Mouse (Mus musculus): ENCODE measurements around the gene Hibadh. TPM values are rescaled to one million over a fixed set of nuclear protein-coding genes. Genes with fewer than 3 reads are reported as not detected.

The Hibadh gene
- polyA plus RNA-seq, 1 experiment = 0.50 TPM

DNA sequence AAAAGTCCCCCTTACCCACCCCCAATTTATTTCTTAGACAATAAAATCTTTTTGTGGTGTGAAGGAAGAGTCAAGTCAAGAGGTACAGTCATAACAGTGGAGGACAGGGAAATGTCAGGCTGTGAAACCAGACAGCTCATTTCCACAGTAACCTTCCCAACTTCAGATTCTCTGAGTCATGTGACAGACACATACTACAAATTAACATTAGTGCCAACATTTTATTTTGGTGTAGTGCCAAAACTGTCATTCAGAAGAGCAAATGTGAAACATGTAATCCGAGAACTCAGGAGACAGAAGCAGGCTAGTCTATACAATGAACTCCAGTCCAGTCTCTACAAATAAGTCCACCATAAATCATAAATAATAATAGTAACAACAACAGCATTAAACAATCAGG lies 45.4 kb downstream of the Hibadh start:
- Histone ChIP-seq H3K4me3 (replicated peaks) (no peak overlapping the region), H3K9me3 (ENCODE audit: control insufficient read depth, low read length) (no peaks in the 10 kb centered on the region), H3K36me3 (ENCODE audit: control insufficient read depth) (no peaks in the 10 kb centered on the region), H3K27me3 (ENCODE audit: control insufficient read depth) (no peaks in the 10 kb centered on the region), H3K4me1 (ENCODE audit: control insufficient read depth) (no peaks in the 10 kb centered on the region)
- TF ChIP-seq TAL1 (IDR thresholded peaks at IDR 0.05; ENCODE audit: low read length) (no peak), GATA1 (IDR thresholded peaks at IDR 0.05; ENCODE audit: low read length) (no peak)

DNA sequence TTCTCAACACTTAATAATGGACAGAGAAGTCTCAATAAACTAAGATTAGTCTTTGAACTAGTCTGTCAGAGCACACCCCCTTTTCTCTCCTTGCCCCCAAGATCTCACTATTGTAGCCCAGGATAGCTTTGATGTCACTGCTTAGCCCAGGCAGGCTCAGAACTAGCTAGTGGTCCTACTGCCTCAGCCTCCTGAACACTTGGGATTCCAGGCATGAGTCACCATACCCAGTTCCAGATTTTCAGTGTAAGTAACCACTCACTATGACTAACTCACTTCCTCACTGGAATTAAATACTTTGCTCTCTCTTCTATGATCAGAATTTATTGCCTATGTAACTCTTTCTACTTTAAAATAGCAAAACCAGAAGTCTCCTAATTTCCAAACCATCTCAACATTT lies 53.6 kb downstream of the Hibadh start:
- H3K36me3 ChIP-seq (ENCODE audit: control insufficient read depth) = peaks cover 4% of the 10 kb centered on the region; the same call in 1 of the 2 replicates
- no peak overlapping the region for H3K4me3 ChIP-seq (replicated peaks)
- H3K9me3 ChIP-seq (ENCODE audit: control insufficient read depth, low read length) = no peaks in the 10 kb centered on the region
- no peaks in the 10 kb centered on the region for H3K4me1 ChIP-seq (ENCODE audit: control insufficient read depth)
- no peaks in the 10 kb centered on the region for H3K27me3 ChIP-seq (ENCODE audit: control insufficient read depth)
- no peak for TF ChIP-seq TAL1 (IDR thresholded peaks at IDR 0.05; ENCODE audit: low read length)
- TF ChIP-seq GATA1 (IDR thresholded peaks at IDR 0.05; ENCODE audit: low read length) = no peak

DNA sequence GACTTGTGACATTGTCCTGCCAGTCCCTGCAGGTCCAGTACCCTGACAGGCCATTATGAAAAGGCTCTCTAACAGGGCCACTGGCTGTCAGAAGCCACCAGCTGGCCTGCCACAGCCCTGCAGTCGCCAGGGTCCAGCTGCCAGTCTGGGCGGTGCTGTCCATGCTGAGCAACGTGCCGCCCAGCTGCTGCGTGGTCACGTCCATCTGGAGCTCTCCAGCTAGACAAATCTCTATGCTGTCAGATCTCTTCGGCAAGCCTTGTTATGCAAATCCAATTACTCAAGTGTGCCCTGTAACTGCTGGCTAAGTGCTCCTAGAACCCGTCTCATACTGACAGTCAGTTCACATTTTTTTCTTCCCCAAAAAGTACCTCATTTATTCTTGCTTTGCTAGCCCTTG lies 55.8 kb downstream of the Hibadh start:
- H3K36me3 ChIP-seq (ENCODE audit: control insufficient read depth) = peaks cover 4% of the 10 kb centered on the region; the same call in 1 of the 2 replicates
- H3K4me1 ChIP-seq (ENCODE audit: control insufficient read depth) = no peaks in the 10 kb centered on the region
- no peaks in the 10 kb centered on the region for H3K27me3 ChIP-seq (ENCODE audit: control insufficient read depth)
- no peaks in the 10 kb centered on the region for H3K9me3 ChIP-seq (ENCODE audit: control insufficient read depth, low read length)
- TF ChIP-seq TAL1 (IDR thresholded peaks at IDR 0.05; ENCODE audit: low read length) (no peak), GATA1 (IDR thresholded peaks at IDR 0.05; ENCODE audit: low read length) (no peak)
- no peak overlapping the region for H3K4me3 ChIP-seq (replicated peaks)

DNA sequence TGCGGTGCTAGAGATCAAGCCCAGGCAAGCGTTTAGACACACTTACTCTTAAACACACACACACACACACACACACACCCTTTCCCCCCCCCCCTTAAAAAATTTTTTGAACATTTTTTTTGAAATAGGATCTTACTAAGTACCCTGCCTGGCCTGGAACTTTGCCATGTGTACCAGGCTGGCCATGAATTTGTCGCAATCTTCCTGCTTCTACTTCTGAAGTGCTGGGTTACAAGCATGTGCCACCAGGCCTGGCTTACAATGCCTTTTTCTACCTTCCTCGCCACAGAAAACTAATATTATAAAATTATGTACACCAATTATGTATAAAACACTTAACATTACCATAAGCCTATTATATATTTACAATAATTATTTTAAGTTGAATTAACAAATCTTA lies 59.1 kb downstream of the Hibadh start:
- Histone ChIP-seq H3K4me3 (replicated peaks) (no peak overlapping the region), H3K27me3 (ENCODE audit: control insufficient read depth) (no peaks in the 10 kb centered on the region), H3K4me1 (ENCODE audit: control insufficient read depth) (no peaks in the 10 kb centered on the region), H3K9me3 (ENCODE audit: control insufficient read depth, low read length) (no peaks in the 10 kb centered on the region), H3K36me3 (ENCODE audit: control insufficient read depth) (no peaks in the 10 kb centered on the region; the same call in 1 of the 2 replicates)
- no peak for TF ChIP-seq TAL1 (IDR thresholded peaks at IDR 0.05; ENCODE audit: low read length)
- TF ChIP-seq GATA1 (IDR thresholded peaks at IDR 0.05; ENCODE audit: low read length) = no peak

DNA sequence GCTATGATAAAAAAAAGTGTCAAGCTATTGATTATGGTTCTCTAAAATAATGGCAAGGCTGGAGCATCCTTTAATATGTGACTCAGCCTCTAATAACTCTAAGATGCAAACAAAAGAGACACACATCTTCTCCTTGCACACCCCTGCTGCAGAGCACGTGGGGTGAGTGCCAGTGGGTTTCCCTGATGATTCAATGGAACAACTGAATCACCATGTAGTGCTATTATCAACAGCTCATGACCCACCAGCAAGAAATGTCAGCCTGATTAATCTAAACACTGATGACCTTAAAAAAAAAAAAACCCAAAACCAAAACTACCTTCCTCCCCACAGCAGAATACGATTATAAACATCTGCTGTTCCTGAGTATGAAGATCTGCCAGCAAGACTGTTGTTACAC lies 61.9 kb downstream of the Hibadh start:
- Histone ChIP-seq H3K36me3 (ENCODE audit: control insufficient read depth) (no peaks in the 10 kb centered on the region; the same call in 1 of the 2 replicates), H3K4me3 (replicated peaks) (no peak overlapping the region), H3K4me1 (ENCODE audit: control insufficient read depth) (no peaks in the 10 kb centered on the region), H3K9me3 (ENCODE audit: control insufficient read depth, low read length) (no peaks in the 10 kb centered on the region), H3K27me3 (ENCODE audit: control insufficient read depth) (no peaks in the 10 kb centered on the region)
- no peak for TF ChIP-seq GATA1 (IDR thresholded peaks at IDR 0.05; ENCODE audit: low read length)
- no peak for TF ChIP-seq TAL1 (IDR thresholded peaks at IDR 0.05; ENCODE audit: low read length)

DNA sequence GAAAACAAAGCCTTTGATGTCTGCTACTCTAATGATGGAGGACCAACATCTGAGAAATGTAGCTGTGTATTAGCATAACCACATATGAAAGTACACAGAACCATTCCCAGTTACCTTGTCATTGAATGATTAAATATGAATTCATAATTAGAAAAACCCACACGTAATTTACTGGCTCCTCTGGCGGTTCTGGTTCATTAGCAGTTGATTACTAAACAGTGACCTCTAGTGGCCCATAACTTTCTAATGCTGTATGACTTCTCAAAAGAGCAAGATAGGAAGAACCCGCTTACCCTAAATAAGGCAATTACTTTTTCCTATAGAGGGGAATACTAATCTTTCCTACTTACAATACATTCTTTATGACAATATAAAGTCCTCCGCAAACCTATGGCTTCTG lies 62.9 kb downstream of the Hibadh start:
- Histone ChIP-seq H3K4me1 (ENCODE audit: control insufficient read depth) (no peaks in the 10 kb centered on the region), H3K27me3 (ENCODE audit: control insufficient read depth) (no peaks in the 10 kb centered on the region), H3K36me3 (ENCODE audit: control insufficient read depth) (no peaks in the 10 kb centered on the region; the same call in 1 of the 2 replicates), H3K4me3 (replicated peaks) (no peak overlapping the region), H3K9me3 (ENCODE audit: control insufficient read depth, low read length) (no peaks in the 10 kb centered on the region)
- TF ChIP-seq TAL1 (IDR thresholded peaks at IDR 0.05; ENCODE audit: low read length) (no peak), GATA1 (IDR thresholded peaks at IDR 0.05; ENCODE audit: low read length) (no peak)

DNA sequence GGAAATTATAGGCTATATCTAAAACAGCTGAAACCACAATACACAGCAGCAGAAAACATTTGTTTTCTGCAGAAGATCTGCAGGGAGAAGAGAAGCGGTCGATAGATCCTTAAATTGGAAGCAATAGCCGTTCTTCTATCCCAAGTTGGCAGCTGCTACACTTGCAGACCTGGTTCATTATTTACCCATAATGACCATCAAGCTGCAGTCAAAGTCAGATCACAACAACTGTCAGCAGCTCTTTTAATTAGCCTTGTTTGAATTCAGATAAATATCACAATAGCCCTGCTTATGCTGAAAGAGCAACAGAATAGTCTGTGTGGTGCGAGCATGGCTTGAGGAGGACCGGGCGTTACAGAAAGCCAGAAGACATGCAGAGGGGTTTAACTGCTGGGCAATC lies 71.5 kb downstream of the Hibadh start:
- no peak overlapping the region for H3K4me3 ChIP-seq (replicated peaks)
- TF ChIP-seq GATA1 (IDR thresholded peaks at IDR 0.05; ENCODE audit: low read length) = no peak
- TF ChIP-seq TAL1 (IDR thresholded peaks at IDR 0.05; ENCODE audit: low read length) = no peak
- H3K27me3 ChIP-seq (ENCODE audit: control insufficient read depth) = no peaks in the 10 kb centered on the region
- H3K9me3 ChIP-seq (ENCODE audit: control insufficient read depth, low read length) = no peaks in the 10 kb centered on the region
- peaks cover 6% of the 10 kb centered on the region for H3K4me1 ChIP-seq (ENCODE audit: control insufficient read depth)
- H3K36me3 ChIP-seq (ENCODE audit: control insufficient read depth) = no peaks in the 10 kb centered on the region; the same call in 1 of the 2 replicates

DNA sequence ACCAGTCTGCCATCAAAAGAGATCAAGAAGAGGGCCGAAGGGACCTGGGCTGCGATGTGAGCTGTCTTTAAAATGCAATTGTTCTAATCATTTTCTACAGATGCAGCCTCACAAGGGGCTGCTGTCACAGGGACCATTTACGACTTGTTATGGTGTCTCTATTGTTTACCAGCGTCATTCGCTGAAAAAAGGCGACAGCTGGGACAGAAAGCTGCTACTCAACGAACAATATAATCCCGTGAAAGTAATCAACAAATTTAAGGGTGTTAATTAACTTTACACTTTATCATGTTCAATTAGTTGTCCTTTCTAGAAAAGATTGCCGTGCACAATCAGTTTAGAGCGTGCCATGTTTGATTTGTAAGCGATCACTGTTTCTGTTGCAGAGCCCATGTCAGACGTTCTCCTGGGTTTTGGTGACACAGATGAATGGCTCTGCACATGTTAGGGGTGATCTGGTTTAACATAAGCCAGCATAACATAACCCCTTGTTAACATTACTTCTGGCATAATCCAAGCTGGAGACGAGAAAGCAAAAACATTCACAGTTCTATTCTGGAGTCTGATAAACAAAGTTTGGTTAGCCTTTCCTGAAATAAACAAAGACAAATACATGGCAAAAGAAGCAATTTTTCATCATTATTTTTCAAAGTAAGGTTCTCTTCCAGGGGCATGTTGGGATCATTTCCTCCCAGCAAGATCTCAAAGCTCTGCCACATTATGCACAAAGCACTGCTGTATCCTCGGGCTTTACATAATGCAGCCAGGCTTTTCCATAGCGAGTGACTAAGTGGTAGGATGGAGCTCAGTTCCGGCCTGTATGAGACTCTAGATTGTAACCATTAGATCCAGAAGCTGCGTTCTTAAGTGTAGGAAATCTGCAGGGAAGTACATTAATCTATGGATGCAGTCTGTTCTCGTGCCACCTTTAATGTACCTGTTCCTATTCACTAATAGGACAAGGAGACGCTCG lies 72.6 kb downstream of the Hibadh start:
- no peak overlapping the region for H3K4me3 ChIP-seq (replicated peaks)
- no peaks in the 10 kb centered on the region for H3K9me3 ChIP-seq (ENCODE audit: control insufficient read depth, low read length)
- TF ChIP-seq TAL1 (IDR thresholded peaks at IDR 0.05; ENCODE audit: low read length) (no peak), GATA1 (IDR thresholded peaks at IDR 0.05; ENCODE audit: low read length) (no peak)
- H3K36me3 ChIP-seq (ENCODE audit: control insufficient read depth) = no peaks in the 10 kb centered on the region; the same call in 1 of the 2 replicates
- no peaks in the 10 kb centered on the region for H3K27me3 ChIP-seq (ENCODE audit: control insufficient read depth)
- H3K4me1 ChIP-seq (ENCODE audit: control insufficient read depth) = peaks cover 9% of the 10 kb centered on the region

DNA sequence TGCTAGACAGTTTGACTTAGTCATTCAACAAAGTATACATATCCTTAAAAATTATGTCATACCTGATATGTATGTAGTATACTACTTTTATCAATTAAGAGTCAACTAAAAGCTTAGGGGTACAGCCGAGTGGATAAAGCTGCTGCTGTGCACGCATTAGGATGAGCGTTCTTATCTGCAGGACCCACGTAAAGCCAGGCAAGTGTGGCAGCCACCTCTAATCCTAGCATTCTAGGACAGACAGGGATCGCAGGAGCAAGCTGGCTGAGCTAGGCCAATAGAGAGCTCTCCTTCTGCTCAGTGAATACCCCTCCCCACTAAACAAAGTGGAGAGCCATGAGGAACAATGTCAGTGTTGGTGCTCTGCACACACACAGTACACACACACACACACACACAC lies 75.0 kb downstream of the Hibadh start:
- H3K4me1 ChIP-seq (ENCODE audit: control insufficient read depth) = peaks cover 9% of the 10 kb centered on the region
- H3K9me3 ChIP-seq (ENCODE audit: control insufficient read depth, low read length) = no peaks in the 10 kb centered on the region
- no peaks in the 10 kb centered on the region for H3K36me3 ChIP-seq (ENCODE audit: control insufficient read depth)
- TF ChIP-seq TAL1 (IDR thresholded peaks at IDR 0.05; ENCODE audit: low read length) (no peak), GATA1 (IDR thresholded peaks at IDR 0.05; ENCODE audit: low read length) (no peak)
- H3K4me3 ChIP-seq (replicated peaks) = no peak overlapping the region
- H3K27me3 ChIP-seq (ENCODE audit: control insufficient read depth) = no peaks in the 10 kb centered on the region
